Mouse (Mus musculus) spleen, adult 2 months (tissue): ENCODE measurements at regions not wholly inside any gene's neighbourhood (a gene's known extent, or its start where the extent isn't known, plus 50 kb on each side); places are given as distances from the start of the nearest gene placed in this dataset.

Experiments
- DNase-seq, 2 experiments: peaks; one replicate each; pipeline versions ENCODE4 v3.0.0 to v3.0.0-alpha.2; 2012 to 2021; ENCODE audit warnings: low spot score in 2 of 2, low read depth in 1 of 2
- H3K27ac ChIP-seq: fragments of 200-500 bp; 2 replicates; pipeline ENCODE4 v1.5.1; 2012; ENCODE audit warnings: low read length, inconsistent platforms; ENCODE audit not compliant: insufficient read depth
- H3K27me3 ChIP-seq: fragments of 200-500 bp; 2 replicates; pipeline ENCODE4 v1.6.1; 2012; ENCODE audit warnings: mild to moderate bottlenecking, moderate library complexity, low read length, inconsistent platforms; ENCODE audit not compliant: control insufficient read depth, insufficient read depth
- H3K36me3 ChIP-seq: fragments of 200-500 bp; 2 replicates; pipeline ENCODE4 v1.6.1; 2012; ENCODE audit warnings: mild to moderate bottlenecking, low read length, inconsistent platforms; ENCODE audit not compliant: control insufficient read depth, insufficient read depth
- H3K4me1 ChIP-seq: fragments of 200-500 bp; 2 replicates; pipeline ENCODE4 v1.6.1; 2011; ENCODE audit warnings: inconsistent platforms; ENCODE audit not compliant: control insufficient read depth, insufficient read depth, insufficient read length
- H3K4me3 ChIP-seq: fragments of 200-500 bp; 2 replicates; pipeline ENCODE4 v1.5.1; 2011; ENCODE audit warnings: mild to moderate bottlenecking, inconsistent platforms; ENCODE audit not compliant: insufficient read depth, insufficient read length; ENCODE audit errors: extremely low read depth
- CTCF ChIP-seq: fragments of 200-500 bp; IDR thresholded peaks from 2 replicates; pipeline ENCODE4 v1.5.1; 2011; ENCODE audit warnings: mild to moderate bottlenecking, inconsistent platforms; ENCODE audit not compliant: insufficient read depth, insufficient read length, insufficient replicate concordance; ENCODE audit errors: extremely low read depth
- POLR2A ChIP-seq: fragments of 200-500 bp; IDR thresholded peaks from 2 replicates; pipeline ENCODE4 v1.6.1; 2011; ENCODE audit warnings: low read depth, low read length, inconsistent platforms
- WGBS: fragments of 180-500 bp; shearing (Covaris S2); methylation state at CpG from one replicate; pipeline ENCODE4 v1.1.7; 2018; 5-methylcytosine and 5-hydroxymethylcytosine counted together

- TF ChIP-seq POLR2A (no peak), CTCF (no peak)
- peak overlapping the region; percentile 30 for H3K27ac ChIP-seq
- no peak for DNase-seq
- no peak overlapping the region for H3K4me3 ChIP-seq
- 37% methylated on average over 3 of the region's 3 CpGs for WGBS
- no peaks in the 10 kb centered on the region for H3K36me3 ChIP-seq
- no peaks in the 10 kb centered on the region for H3K27me3 ChIP-seq
- H3K4me1 ChIP-seq, result peaks cover 12% of the 10 kb centered on the region; the same call in 1 of the 2 replicates
Measured at GRCm38 (mm10) chr10:43729184-43729583, 151.1 kb downstream of the Cd24a start.

- Histone ChIP-seq H3K36me3 (no peaks in the 10 kb centered on the region), H3K27me3 (no peaks in the 10 kb centered on the region), H3K4me3 (no peak overlapping the region), H3K4me1 (peaks cover 11% of the 10 kb centered on the region), H3K27ac (no peak overlapping the region)
- DNase-seq, result no peak
- 92% methylated on average over 13 of the region's 13 CpGs for WGBS
- no peak for TF ChIP-seq CTCF
- no peak for TF ChIP-seq POLR2A
Measured at GRCm38 (mm10) chr10:43733618-43734415, 155.7 kb downstream of the Cd24a start.

DNA sequence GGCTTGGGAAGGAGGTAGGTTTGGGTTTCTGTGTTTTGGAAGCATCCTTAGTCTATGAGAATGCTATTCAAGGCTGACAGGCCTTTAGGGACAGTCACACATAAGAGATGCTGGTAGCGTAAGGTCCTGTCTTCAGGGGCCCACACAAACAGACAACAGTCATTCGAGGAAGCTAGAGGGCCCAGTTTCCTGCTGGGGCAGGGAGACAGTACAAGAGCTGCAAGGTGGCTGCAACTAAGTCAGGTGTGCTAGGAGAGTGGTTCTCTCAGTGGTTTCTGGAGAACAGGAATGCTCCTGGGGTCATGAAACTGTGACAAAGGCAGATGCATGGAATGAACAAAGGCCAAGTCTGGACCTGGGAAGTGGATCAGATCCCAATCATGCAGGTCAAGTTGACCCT, 161.1 kb downstream of the Cd24a start:
- peaks cover 30% of the 10 kb centered on the region for H3K4me1 ChIP-seq
- DNase-seq, result no peak
- TF ChIP-seq CTCF, result no peak
- TF ChIP-seq POLR2A, result no peak
- no peak overlapping the region for H3K4me3 ChIP-seq
- 35% methylated on average over 2 of the region's 2 CpGs for WGBS
- H3K36me3 ChIP-seq, result no peaks in the 10 kb centered on the region
- H3K27me3 ChIP-seq, result no peaks in the 10 kb centered on the region
- peak overlapping the region; percentile 9; the same call in 1 of the 2 replicates for H3K27ac ChIP-seq

GRCm38 (mm10) chr10:43739718-43740117, 161.6 kb downstream of the Cd24a start:
- no peaks in the 10 kb centered on the region for H3K27me3 ChIP-seq
- no peak overlapping the region for H3K4me3 ChIP-seq
- H3K4me1 ChIP-seq, result peaks cover 30% of the 10 kb centered on the region
- 26% methylated on average over 8 of the region's 8 CpGs for WGBS
- no peak for DNase-seq
- H3K27ac ChIP-seq, result peak overlapping the region; percentile 9
- no peaks in the 10 kb centered on the region for H3K36me3 ChIP-seq
- TF ChIP-seq POLR2A (no peak), CTCF (no peak)

- DNase-seq, result peak in 1 of 2 experiments; percentile 68
- Histone ChIP-seq H3K27ac (peak overlapping the region; percentile 75), H3K4me1 (peaks cover 30% of the 10 kb centered on the region), H3K36me3 (no peaks in the 10 kb centered on the region), H3K4me3 (no peak overlapping the region), H3K27me3 (no peaks in the 10 kb centered on the region)
- TF ChIP-seq CTCF, result no peak
- no peak; the same call in 1 of the 2 replicates for TF ChIP-seq POLR2A
- WGBS, result 12% methylated on average over 13 of the region's 13 CpGs
Measured at GRCm38 (mm10) chr10:43740204-43740865, 161.2 kb downstream of the Qrsl1 start.

DNA sequence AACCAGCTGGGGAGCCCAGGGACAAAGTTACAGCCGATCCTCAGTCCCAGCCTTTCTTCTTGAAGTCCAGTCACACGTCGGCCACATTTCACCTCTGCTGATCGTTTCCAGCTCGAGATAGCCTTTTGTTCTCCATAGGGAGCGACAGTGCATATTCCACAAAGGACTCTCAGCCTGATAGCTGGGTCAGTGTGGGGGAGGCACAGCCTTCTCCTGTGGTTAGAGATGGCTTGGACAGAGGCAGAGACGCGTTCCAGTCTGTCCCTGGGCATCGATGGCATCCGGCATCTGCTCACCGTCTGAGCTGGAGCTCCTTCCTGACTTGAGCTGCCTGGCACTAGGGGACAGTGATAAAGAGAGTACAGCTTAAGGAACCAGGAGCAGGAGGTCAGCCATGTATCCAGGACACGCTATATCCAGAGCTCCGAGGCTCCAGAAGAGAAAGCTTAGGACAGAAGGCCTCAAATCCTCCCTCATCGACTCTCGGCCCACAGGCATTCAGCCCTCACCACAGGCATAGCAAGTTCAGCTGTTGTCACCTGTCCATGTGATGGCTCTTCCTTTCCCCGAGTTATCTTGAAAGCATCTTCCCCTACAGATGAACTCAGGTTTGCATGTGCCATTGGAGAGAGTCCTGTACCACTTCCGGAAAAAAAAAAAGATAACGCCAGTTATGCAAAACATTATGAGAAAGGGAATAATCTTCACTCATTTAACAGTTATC, 160.0 kb downstream of the Qrsl1 start:
- Histone ChIP-seq H3K4me1 (peaks cover 37% of the 10 kb centered on the region), H3K27ac (peak overlapping the region; percentile 68), H3K4me3 (no peak overlapping the region), H3K27me3 (no peaks in the 10 kb centered on the region), H3K36me3 (no peaks in the 10 kb centered on the region)
- DNase-seq, result no peak
- TF ChIP-seq POLR2A (no peak), CTCF (no peak)
- WGBS, result 75% methylated on average over 18 of the region's 18 CpGs
